Mouse (Mus musculus) olfactory bulb, adult 2 months (tissue): ENCODE measurements around the gene Magi3.

ENCODE experiments used
- CTCF ChIP-seq: fragments of 200-500 bp; IDR thresholded peaks from 2 replicates; pipeline ENCODE4 v1.5.1; 2012; ENCODE audit warnings: low read depth, mild to moderate bottlenecking, low read length, moderate library complexity; ENCODE audit not compliant: insufficient read depth
- POLR2A ChIP-seq: fragments of 200-500 bp; IDR thresholded peaks from 2 replicates; pipeline ENCODE4 v1.6.1; 2012; ENCODE audit warnings: mild to moderate bottlenecking, low read depth, low read length, moderate library complexity; ENCODE audit not compliant: insufficient read depth

DNA sequence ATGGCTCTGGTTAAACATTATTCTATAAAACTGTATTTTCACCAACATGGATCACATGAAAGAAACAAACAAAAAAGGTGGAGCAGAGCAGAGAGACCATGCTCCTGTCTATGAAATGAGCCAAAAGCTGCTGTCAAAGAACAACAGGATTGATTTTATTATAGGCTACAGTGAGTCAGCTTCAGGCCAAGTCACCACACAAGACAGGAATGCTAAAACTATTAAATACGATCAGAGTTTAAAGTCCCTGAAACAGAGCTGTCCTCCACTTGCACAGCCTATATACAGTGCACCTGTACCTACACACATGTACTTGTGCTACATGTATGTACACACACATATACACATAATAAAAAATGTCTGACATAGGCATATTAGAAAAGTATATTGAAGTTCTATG is 138.1 kb downstream of the Magi3 start:
- TF ChIP-seq CTCF (no peak), POLR2A (no peak)
